Mouse (Mus musculus) MEL (cell line): Measurements from ENCODE around the gene Mccc1. TPM values are rescaled to one million over a fixed set of nuclear protein-coding genes. Genes with fewer than 3 reads are reported as not detected.
A peak's percentile ranks its signal among the peaks of the same experiment; 100 is the strongest.

Experiments
- DNase-seq: peaks from one replicate; pipeline ENCODE4 v3.0.0; 2011; ENCODE audit warnings: low read depth, low spot score
- H3K27ac ChIP-seq: 2 replicates; pipeline ENCODE4 v1.5.1; 2012; ENCODE audit warnings: low read depth, mild to moderate bottlenecking, control low read depth, low read length, moderate library complexity; ENCODE audit not compliant: control insufficient read depth
- H3K27me3 ChIP-seq, 2 experiments: fragments of 150-350 bp in 1 of 2; sonication (generic) in 1 of 2; 2 replicates each; pipeline ENCODE4 v1.6.1; 2012; ENCODE audit warnings: low read length in 2 of 2, mild to moderate bottlenecking in 2 of 2, improper control_type of control experiment in 1 of 2, moderate library complexity in 1 of 2; ENCODE audit not compliant: insufficient read depth in 2 of 2, control insufficient read depth in 1 of 2
- H3K36me3 ChIP-seq, 2 experiments: 2 replicates each; pipeline ENCODE4 v1.6.1; 2012 to 2014; ENCODE audit warnings: low read length in 2 of 2, improper control_type of control experiment in 1 of 2, inconsistent platforms in 1 of 2, mild to moderate bottlenecking in 1 of 2; ENCODE audit not compliant: insufficient read depth in 2 of 2, control insufficient read depth in 1 of 2
- H3K4me1 ChIP-seq, 2 experiments: fragments of 150-350 bp in 1 of 2; sonication (generic) in 1 of 2; 2 replicates each; pipeline ENCODE4 v1.6.1; 2012; ENCODE audit warnings: low read length in 2 of 2, improper control_type of control experiment in 1 of 2, mild to moderate bottlenecking in 1 of 2; ENCODE audit not compliant: insufficient read depth in 2 of 2, control insufficient read depth in 1 of 2
- H3K4me3 ChIP-seq, 2 experiments: fragments of 150-350 bp in 1 of 2; sonication (generic) in 1 of 2; 2 replicates each; pipeline ENCODE4 v1.5.1; 2012; ENCODE audit warnings: low read depth in 2 of 2, low read length in 2 of 2, mild to moderate bottlenecking in 2 of 2, moderate library complexity in 2 of 2, control low read depth in 1 of 2, improper control_type of control experiment in 1 of 2; ENCODE audit not compliant: control insufficient read depth in 1 of 2, insufficient read depth in 1 of 2
- H3K79me2 ChIP-seq: 2 replicates; pipeline ENCODE4 v1.6.1; 2012; ENCODE audit warnings: mild to moderate bottlenecking, low read length, moderate library complexity; ENCODE audit not compliant: control insufficient read depth, poor library complexity, insufficient read depth
- H3K9ac ChIP-seq: 2 replicates; pipeline ENCODE4 v1.6.1; 2012; ENCODE audit warnings: low read depth, mild to moderate bottlenecking, control low read depth, low read length, moderate library complexity; ENCODE audit not compliant: control insufficient read depth, poor library complexity, severe bottlenecking
- H3K9me3 ChIP-seq: fragments of 150-350 bp; sonication (generic); replicated peaks from 2 replicates; pipeline ENCODE4 v1.6.1; 2012; ENCODE audit warnings: mild to moderate bottlenecking, low read length, improper control_type of control experiment, moderate library complexity; ENCODE audit not compliant: insufficient read depth
- BHLHE40 ChIP-seq: IDR thresholded peaks from 2 replicates; pipeline ENCODE4 v1.6.1; 2012; ENCODE audit warnings: low read depth, mild to moderate bottlenecking, inconsistent platforms, low read length, improper control_type of control experiment, borderline replicate concordance
- CHD1 ChIP-seq: IDR thresholded peaks from 2 replicates; pipeline ENCODE4 v1.6.1; 2012; ENCODE audit warnings: low read depth, mild to moderate bottlenecking, inconsistent platforms, low read length, improper control_type of control experiment
- CHD2 ChIP-seq: IDR thresholded peaks from 2 replicates; pipeline ENCODE4 v1.6.1; 2011; ENCODE audit warnings: low read length, improper control_type of control experiment
- CTCF ChIP-seq, 3 experiments: IDR thresholded peaks in 2 of 3; conservative IDR thresholded peaks in 1 of 3; 2 replicates each; pipeline ENCODE4 v1.5.1; 2011 to 2012; ENCODE audit warnings: low read length in 3 of 3, low read depth in 2 of 3, mild to moderate bottlenecking in 2 of 3, improper control_type of control experiment in 1 of 3, inconsistent platforms in 1 of 3, mixed read lengths in 1 of 3, moderate library complexity in 1 of 3; ENCODE audit not compliant: control insufficient read depth in 1 of 3, insufficient read depth in 1 of 3, poor library complexity in 1 of 3, severe bottlenecking in 1 of 3
- E2F4 ChIP-seq: IDR thresholded peaks from 2 replicates; pipeline ENCODE4 v1.6.1; 2011; ENCODE audit warnings: low read depth, low read length, improper control_type of control experiment, borderline replicate concordance
- ELF1 ChIP-seq: IDR thresholded peaks from 2 replicates; pipeline ENCODE4 v1.6.1; 2014; ENCODE audit warnings: low read depth, mild to moderate bottlenecking, inconsistent platforms, low read length, improper control_type of control experiment, moderate library complexity
- EP300 ChIP-seq, 2 experiments: IDR thresholded peaks; 2 replicates each; pipeline ENCODE4 v1.6.1; 2011; ENCODE audit warnings: improper control_type of control experiment in 2 of 2, low read length in 2 of 2, low read depth in 1 of 2, mild to moderate bottlenecking in 1 of 2
- ETS1 ChIP-seq: IDR thresholded peaks from 2 replicates; pipeline ENCODE4 v1.6.1; 2012; ENCODE audit warnings: low read depth, mild to moderate bottlenecking, inconsistent platforms, low read length, improper control_type of control experiment, moderate library complexity
- GABPA ChIP-seq: IDR thresholded peaks from 2 replicates; pipeline ENCODE4 v1.6.1; 2012; ENCODE audit warnings: low read depth, mild to moderate bottlenecking, inconsistent platforms, low read length, improper control_type of control experiment, moderate library complexity
- GATA1 ChIP-seq: IDR thresholded peaks from 2 replicates; pipeline ENCODE4 v1.6.1; 2011; ENCODE audit warnings: low read depth, low read length, improper control_type of control experiment
- HCFC1 ChIP-seq: IDR thresholded peaks from 2 replicates; pipeline ENCODE4 v1.6.1; 2012; ENCODE audit warnings: low read depth, mild to moderate bottlenecking, inconsistent platforms, low read length, improper control_type of control experiment, moderate library complexity
- JUND ChIP-seq: IDR thresholded peaks from 2 replicates; pipeline ENCODE4 v1.6.1; 2011; ENCODE audit warnings: low read depth, mild to moderate bottlenecking, improper control_type of control experiment, low read length
- KAT2A ChIP-seq: conservative IDR thresholded peaks from 2 replicates; pipeline ENCODE4 v1.6.1; 2012; ENCODE audit warnings: low read depth, low read length, improper control_type of control experiment, inconsistent platforms
- MAFK ChIP-seq: IDR thresholded peaks from 2 replicates; pipeline ENCODE4 v1.6.1; 2011; ENCODE audit warnings: low read depth, mild to moderate bottlenecking, low read length, improper control_type of control experiment, borderline replicate concordance
- MAX ChIP-seq: IDR thresholded peaks from 2 replicates; pipeline ENCODE4 v1.6.1; 2011; ENCODE audit warnings: low read length, improper control_type of control experiment
- MAZ ChIP-seq: IDR thresholded peaks from 2 replicates; pipeline ENCODE4 v1.6.1; 2012; ENCODE audit warnings: low read depth, mild to moderate bottlenecking, inconsistent platforms, low read length, improper control_type of control experiment
- MEF2A ChIP-seq: IDR thresholded peaks from 2 replicates; pipeline ENCODE4 v1.6.1; 2014; ENCODE audit warnings: low read depth, mild to moderate bottlenecking, inconsistent platforms, low read length, improper control_type of control experiment; ENCODE audit not compliant: poor library complexity, insufficient replicate concordance, severe bottlenecking; ENCODE audit errors: extremely low read depth
- MXI1 ChIP-seq: IDR thresholded peaks from 2 replicates; pipeline ENCODE4 v1.6.1; 2011; ENCODE audit warnings: mild to moderate bottlenecking, low read depth, low read length, improper control_type of control experiment
- MYB ChIP-seq: IDR thresholded peaks from 2 replicates; pipeline ENCODE4 v1.6.1; 2011; ENCODE audit warnings: mild to moderate bottlenecking, low read depth, low read length, improper control_type of control experiment
- MYC ChIP-seq: IDR thresholded peaks from 2 replicates; pipeline ENCODE4 v1.6.1; 2011; ENCODE audit warnings: low read depth, mild to moderate bottlenecking, low read length, improper control_type of control experiment, moderate library complexity
- NELFE ChIP-seq: IDR thresholded peaks from 2 replicates; pipeline ENCODE4 v1.6.1; 2011; ENCODE audit warnings: low read depth, low read length, improper control_type of control experiment
- NRF1 ChIP-seq: IDR thresholded peaks from 2 replicates; pipeline ENCODE4 v1.6.1; 2014; ENCODE audit warnings: low read depth, mild to moderate bottlenecking, inconsistent platforms, low read length, improper control_type of control experiment, moderate library complexity; ENCODE audit not compliant: poor library complexity, insufficient read depth, severe bottlenecking
- POLR2A ChIP-seq, 2 experiments: IDR thresholded peaks; 2 replicates each; pipeline ENCODE4 v1.6.1; 2011 to 2012; ENCODE audit warnings: low read length in 2 of 2, mild to moderate bottlenecking in 2 of 2, control low read depth in 1 of 2, improper control_type of control experiment in 1 of 2, low read depth in 1 of 2, moderate library complexity in 1 of 2; ENCODE audit not compliant: control insufficient read depth in 1 of 2, insufficient read depth in 1 of 2, poor library complexity in 1 of 2
- RAD21 ChIP-seq: IDR thresholded peaks from 2 replicates; pipeline ENCODE4 v1.6.1; 2011; ENCODE audit warnings: mild to moderate bottlenecking, low read depth, low read length, improper control_type of control experiment
- RCOR1 ChIP-seq: IDR thresholded peaks from 2 replicates; pipeline ENCODE4 v1.6.1; 2012; ENCODE audit warnings: low read depth, mild to moderate bottlenecking, inconsistent platforms, low read length, improper control_type of control experiment
- SIN3A ChIP-seq: IDR thresholded peaks from 2 replicates; pipeline ENCODE4 v1.6.1; 2012; ENCODE audit warnings: low read length, improper control_type of control experiment, inconsistent platforms
- SMC3 ChIP-seq: IDR thresholded peaks from 2 replicates; pipeline ENCODE4 v1.6.1; 2011; ENCODE audit warnings: low read depth, low read length, improper control_type of control experiment
- TAL1 ChIP-seq: IDR thresholded peaks from 2 replicates; pipeline ENCODE4 v1.6.1; 2012; ENCODE audit warnings: mild to moderate bottlenecking, inconsistent platforms, low read length, moderate library complexity, mixed read lengths
- TBP ChIP-seq: IDR thresholded peaks from 2 replicates; pipeline ENCODE4 v1.8.0; 2011; ENCODE audit warnings: low read depth, low read length, improper control_type of control experiment
- TCF12 ChIP-seq: IDR thresholded peaks from 2 replicates; pipeline ENCODE4 v1.6.1; 2014; ENCODE audit warnings: low read depth, mild to moderate bottlenecking, inconsistent platforms, low read length, improper control_type of control experiment, moderate library complexity
- UBTF ChIP-seq: IDR thresholded peaks from 2 replicates; pipeline ENCODE4 v1.6.1; 2012; ENCODE audit warnings: low read depth, mild to moderate bottlenecking, inconsistent platforms, low read length, improper control_type of control experiment, moderate library complexity, borderline replicate concordance; ENCODE audit not compliant: insufficient read depth
- USF1 ChIP-seq: IDR thresholded peaks from 2 replicates; pipeline ENCODE4 v1.6.1; 2014; ENCODE audit warnings: low read depth, mild to moderate bottlenecking, inconsistent platforms, low read length, improper control_type of control experiment, moderate library complexity
- USF2 ChIP-seq, 2 experiments: IDR thresholded peaks; 2 replicates each; pipeline ENCODE4 v1.6.1; 2011 to 2012; ENCODE audit warnings: improper control_type of control experiment in 2 of 2, low read length in 2 of 2, borderline replicate concordance in 1 of 2, inconsistent platforms in 1 of 2, low read depth in 1 of 2, mild to moderate bottlenecking in 1 of 2; ENCODE audit not compliant: insufficient read depth in 1 of 2
- ZC3H11A ChIP-seq: IDR thresholded peaks from 2 replicates; pipeline ENCODE4 v1.6.1; 2012; ENCODE audit warnings: low read depth, mild to moderate bottlenecking, inconsistent platforms, low read length, improper control_type of control experiment
- ZMIZ1 ChIP-seq: IDR thresholded peaks from 2 replicates; pipeline ENCODE4 v1.6.1; 2012; ENCODE audit warnings: low read depth, mild to moderate bottlenecking, inconsistent platforms, low read length, improper control_type of control experiment, moderate library complexity
- ZNF384 ChIP-seq: IDR thresholded peaks from 2 replicates; pipeline ENCODE4 v1.6.1; 2012; ENCODE audit warnings: low read depth, mild to moderate bottlenecking, inconsistent platforms, low read length, improper control_type of control experiment
- polyA plus RNA-seq, 2 experiments: library from polyadenylated mRNA; stranded (reverse) in 1 of 2; unstranded in 1 of 2; fragments of >175 nt in 1 of 2; fragments of >200 nt in 1 of 2; gene quantifications; 2 replicates each; pipeline versions ENCODE4 v1.2.1 to v1.2.4; 2012; ENCODE audit warnings: low replicate concordance in 2 of 2, low read depth in 1 of 2; ENCODE audit not compliant: insufficient read length in 2 of 2, insufficient read depth in 1 of 2, missing spikeins in 1 of 2
- total RNA-seq: library from RNA; depleted of rRNA; stranded (reverse); fragments of 300-350 nt; gene quantifications from 2 replicates; pipeline ENCODE4 v1.2.3, GENCODE M21; 2012

Gene Mccc1
- total and polyA plus RNA-seq, 3 experiments: 4.0 to 14.7 TPM; not detected in 1

DNA sequence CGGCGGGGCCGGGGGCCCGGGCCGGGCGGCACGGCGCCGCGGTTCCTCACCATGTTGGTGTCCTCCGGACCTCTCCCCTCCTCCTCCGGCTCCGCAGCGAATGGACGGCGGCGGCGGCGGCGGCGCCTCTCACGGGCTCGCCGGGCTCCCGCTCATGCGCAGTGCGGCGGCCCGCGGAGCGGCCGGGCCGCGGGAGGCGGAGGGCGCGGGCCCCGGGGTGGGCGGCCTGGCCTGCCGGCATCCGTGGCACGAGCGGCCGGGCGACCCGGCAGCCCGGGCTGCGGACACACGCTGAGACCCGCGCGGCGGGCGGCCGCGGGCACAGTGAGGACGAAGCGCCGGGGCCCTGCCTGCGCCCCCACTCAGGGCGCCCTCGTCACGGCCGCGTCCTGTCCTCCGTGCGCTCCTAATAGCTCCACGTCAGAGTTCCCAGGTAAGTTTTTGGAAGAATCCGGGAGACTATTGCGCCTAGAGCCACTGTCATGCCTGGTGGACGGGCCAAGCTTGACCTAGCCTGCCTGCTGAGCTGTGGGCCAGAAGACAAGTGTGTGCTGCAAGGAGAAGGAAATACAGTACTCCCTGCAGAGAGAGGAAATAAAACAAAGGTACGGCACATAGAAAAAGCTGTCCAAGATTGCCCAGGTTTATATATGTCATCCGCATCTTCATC, 67.6 kb downstream of the Mccc1 start:
- peaks cover 8 to 11% of the 10 kb centered on the region in 2 experiments for H3K4me1 ChIP-seq
- H3K27ac ChIP-seq: peak overlapping the region; percentile 84
- H3K36me3 ChIP-seq: peaks cover 0 to 35% of the 10 kb centered on the region in 2 experiments; a peak in 2 of 4 replicates
- no peaks in the 10 kb centered on the region for H3K9me3 ChIP-seq
- peak overlapping the region; percentile 91 for H3K9ac ChIP-seq
- DNase-seq: peak; percentile 64
- no peaks in the 10 kb centered on the region for H3K27me3 ChIP-seq
- peak overlapping the region; percentile 86 to 92 for H3K4me3 ChIP-seq
- H3K79me2 ChIP-seq: peaks cover 56% of the 10 kb centered on the region
- TF ChIP-seq POLR2A (IDR thresholded peaks at IDR 0.05; ENCODE audit: control insufficient read depth in 1 of 2, insufficient read depth in 1 of 2, low read depth in 1 of 2, low read length in 2 of 2, poor library complexity in 1 of 2) (peak in 1 of 2 experiments; percentile 71; a peak in 2 of 4 replicates), ELF1 (no peak), MAFK (no peak), SIN3A (no peak; the same call in 1 of the 2 replicates), GATA1 (no peak), MYC (no peak), SMC3 (no peak), ETS1 (no peak), CHD2 (no peak), NRF1 (peak; percentile 75), NELFE (peak; percentile 54), ZMIZ1 (peak; percentile 83), E2F4 (no peak), TCF12 (0 out of 2 replicates have a peak, but pooled peaks have one; percentile 15), USF1 (no peak), USF2 (IDR thresholded peaks at IDR 0.05; ENCODE audit: borderline replicate concordance in 1 of 2, insufficient read depth in 1 of 2, low read depth in 1 of 2, low read length in 2 of 2) (no peak), JUND (no peak), TBP (no peak), KAT2A (no peak), HCFC1 (peak; percentile 38; the same call in 1 of the 2 replicates), CTCF (IDR thresholded peaks at IDR 0.05 in 2 of 3, conservative IDR thresholded peaks at IDR 0.05 in 1 of 3; ENCODE audit: control insufficient read depth in 1 of 3, insufficient read depth in 1 of 3, low read depth in 2 of 3, low read length in 3 of 3, poor library complexity in 1 of 3, severe bottlenecking in 1 of 3) (no peak), MEF2A (no peak), MXI1 (no peak; the same call in 1 of the 2 replicates), CHD1 (no peak), BHLHE40 (no peak), MAX (peak; percentile 44; the same call in 1 of the 2 replicates), MYB (no peak), RCOR1 (no peak), ZNF384 (no peak), EP300 (IDR thresholded peaks at IDR 0.05; ENCODE audit: low read depth in 1 of 2, low read length in 2 of 2) (no peak), TAL1 (no peak), ZC3H11A (no peak), GABPA (no peak), MAZ (peak; percentile 38; the same call in 1 of the 2 replicates), UBTF (peak; percentile 63; the same call in 1 of the 2 replicates), RAD21 (no peak)
